Comparison of ENCODE assay signal across 9 mouse cellular contexts in the genomic region with DNA sequence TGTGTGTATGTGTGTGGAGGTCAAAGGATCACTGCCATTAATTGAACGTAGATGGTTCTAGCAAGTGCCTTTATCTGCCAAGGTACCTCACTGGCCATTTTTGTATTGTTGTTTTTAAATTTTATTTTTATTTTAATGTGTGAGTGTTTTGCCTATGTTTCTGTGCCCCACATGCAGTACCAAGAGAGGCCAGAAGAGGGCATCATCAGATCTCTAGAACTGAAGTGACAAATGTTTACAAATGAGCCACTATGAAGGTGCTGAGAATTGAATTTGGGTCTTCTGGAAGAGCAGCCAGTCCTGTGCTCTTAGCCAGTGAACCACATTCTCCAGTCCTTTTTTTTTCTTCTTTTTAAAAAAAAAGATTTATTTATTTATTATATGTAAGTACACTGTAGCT. TPM values are rescaled to one million over a fixed set of nuclear protein-coding genes. Genes with fewer than 3 reads are reported as not detected.
DNase-seq lines count a peak whose midpoint lies in the region; ATAC-seq and TF ChIP-seq lines count a peak whose summit lies in the region.
"Had no signal": no experiment of that assay in that cellular context is flagged by ENCODE, and none has a peak within 500 bp of the region (broad histone marks: within the 10 kb centered on the region; RNA-seq: fewer than 3 reads in every experiment).

No protein-coding gene starts in this region.

- H3K4me2 ChIP-seq in hindbrain, embryonic 16.5 days (ENCODE audit: low read length), result no peak overlapping the region
- no peak overlapping the region for H3K4me2 ChIP-seq in liver, postnatal 0 days (ENCODE audit: low read depth, low read length)
- H3K4me2 ChIP-seq: neural tube, embryonic 12.5 days had no signal

- H3K27me3 ChIP-seq in hindbrain, embryonic 10.5 days (ENCODE audit: insufficient read depth, poor library complexity, severe bottlenecking), result peaks cover 20% of the 10 kb centered on the region
- no peaks in the 10 kb centered on the region for H3K27me3 ChIP-seq in hindbrain, embryonic 16.5 days (replicated peaks; ENCODE audit: control insufficient read depth, insufficient read depth, low read length)
- H3K27me3 ChIP-seq in thymus, adult 2 months (ENCODE audit: control insufficient read depth, insufficient read depth, low read length), result no peaks in the 10 kb centered on the region
- H3K27me3 ChIP-seq in liver, postnatal 0 days (ENCODE audit: insufficient read depth, low read length), result no peaks in the 10 kb centered on the region
- H3K27me3 ChIP-seq: neural tube, embryonic 12.5 days had no signal

- H3K27ac ChIP-seq in hindbrain, embryonic 10.5 days, result no peak overlapping the region
- no peak overlapping the region for H3K27ac ChIP-seq in hindbrain, embryonic 16.5 days (ENCODE audit: low read depth, low read length)
- H3K27ac ChIP-seq in thymus, adult 2 months (ENCODE audit: control insufficient read depth, insufficient read depth, low read length), result no peak overlapping the region
- H3K27ac ChIP-seq in liver, postnatal 0 days (ENCODE audit: low read depth), result no peak overlapping the region
- H3K27ac ChIP-seq: neural tube, embryonic 12.5 days had no signal

- H3K36me3 ChIP-seq in hindbrain, embryonic 10.5 days, result no peaks in the 10 kb centered on the region
- H3K36me3 ChIP-seq in hindbrain, embryonic 16.5 days (ENCODE audit: control insufficient read depth, insufficient read depth, low read length), result no peaks in the 10 kb centered on the region
- H3K36me3 ChIP-seq in thymus, adult 2 months (ENCODE audit: control insufficient read depth, insufficient read depth, low read length), result no peaks in the 10 kb centered on the region
- H3K36me3 ChIP-seq in liver, postnatal 0 days (replicated peaks; ENCODE audit: insufficient read depth, low read length), result no peaks in the 10 kb centered on the region
- H3K36me3 ChIP-seq: neural tube, embryonic 12.5 days had no signal

- H3K4me3 ChIP-seq in hindbrain, embryonic 10.5 days, result no peak overlapping the region
- H3K4me3 ChIP-seq in hindbrain, embryonic 16.5 days (ENCODE audit: low read length), result no peak overlapping the region
- no peak overlapping the region for H3K4me3 ChIP-seq in thymus, adult 2 months (ENCODE audit: control insufficient read depth, insufficient read depth, low read length)
- H3K4me3 ChIP-seq in liver, postnatal 0 days (ENCODE audit: low read depth, low read length), result no peak overlapping the region
- H3K4me3 ChIP-seq: neural tube, embryonic 12.5 days had no signal

- TF ChIP-seq EP300 in liver, postnatal 0 days (IDR thresholded peaks at IDR 0.05; ENCODE audit: low read depth), result no peak

- peaks cover 6% of the 10 kb centered on the region; the same call in 1 of the 2 replicates for H3K4me1 ChIP-seq in hindbrain, embryonic 10.5 days (replicated peaks)
- H3K4me1 ChIP-seq in hindbrain, embryonic 16.5 days (ENCODE audit: control insufficient read depth, insufficient read depth, low read depth, low read length), result peaks cover 4% of the 10 kb centered on the region
- H3K4me1 ChIP-seq in thymus, adult 2 months (replicated peaks; ENCODE audit: control insufficient read depth, insufficient read depth, low read length), result peaks cover 4% of the 10 kb centered on the region; the same call in 1 of the 2 replicates
- peaks cover 4% of the 10 kb centered on the region; the same call in 1 of the 2 replicates for H3K4me1 ChIP-seq in liver, postnatal 0 days (ENCODE audit: insufficient read depth)
- H3K4me1 ChIP-seq: neural tube, embryonic 12.5 days had no signal

- no peak for TF ChIP-seq POLR2A in thymus, adult 2 months (IDR thresholded peaks at IDR 0.05; ENCODE audit: control insufficient read depth, extremely low read depth, insufficient read depth, low read length, poor library complexity)

- DNase-seq in hindbrain, embryonic 10.5 days (ENCODE audit: low spot score), result peak; percentile 54
- peak; percentile 70 for DNase-seq in thymus, adult 2 months
- no peak for DNase-seq in thymus, adult 18-20 months
- DNase-seq in c-Kit-positive CD71-positive TER-119-positive erythroid progenitor cells, embryonic 14.5 days (ENCODE audit: low spot score), result peak; percentile 63
- peak; percentile 74 for DNase-seq in liver, postnatal 0 days
- DNase-seq in thymus, postnatal 10 days (ENCODE audit: low spot score in 2 of 2), result peak; percentile 48 to 75
- no peak for DNase-seq in urinary bladder, postnatal 4 days (ENCODE audit: low spot score in 2 of 2)

- WGBS in hindbrain, embryonic 10.5 days, result 56% methylated on average over 1 of the region's 1 CpGs
- 59% methylated on average over 1 of the region's 1 CpGs for WGBS in hindbrain, embryonic 16.5 days
- 73% methylated on average over 1 of the region's 1 CpGs for WGBS in thymus, adult 2 months
- WGBS in liver, postnatal 0 days (ENCODE audit: insufficient replicate concordance), result 59% methylated on average over 1 of the region's 1 CpGs

- no peak overlapping the region for H3K9ac ChIP-seq in hindbrain, embryonic 16.5 days (ENCODE audit: low read depth, low read length)
- no peak overlapping the region for H3K9ac ChIP-seq in liver, postnatal 0 days (replicated peaks)
- H3K9ac ChIP-seq: neural tube, embryonic 12.5 days had no signal

- H3K9me3 ChIP-seq in hindbrain, embryonic 10.5 days, result no peaks in the 10 kb centered on the region
- H3K9me3 ChIP-seq in hindbrain, embryonic 16.5 days (ENCODE audit: control insufficient read depth, low read length), result no peaks in the 10 kb centered on the region
- H3K9me3 ChIP-seq in liver, postnatal 0 days (ENCODE audit: low read length), result no peaks in the 10 kb centered on the region
- H3K9me3 ChIP-seq: neural tube, embryonic 12.5 days had no signal

- no peak for ATAC-seq in hindbrain, embryonic 16.5 days
- ATAC-seq in liver, postnatal 0 days, result no peak

- no peak for TF ChIP-seq CTCF in thymus, adult 2 months (IDR thresholded peaks at IDR 0.05; ENCODE audit: borderline replicate concordance, control insufficient read depth, extremely low read depth, insufficient read depth, low read length, poor library complexity)
- TF ChIP-seq CTCF in liver, postnatal 0 days (IDR thresholded peaks at IDR 0.05; ENCODE audit: low read depth), result peak; percentile 81

RNA-seq across cellular contexts. Expression of gene Ssc4d, which starts 5.5 kb away (rescaled TPM):
- polyA plus RNA-seq in hindbrain, embryonic 10.5 days (2016; fragmentation: Nextera tagmentation; extraction: Ambion mirVana), result 1.3 and 1.6 TPM in 2 replicates
- 2.9 and 3.4 TPM in 2 replicates for polyA plus RNA-seq in hindbrain, embryonic 16.5 days (2015; fragmentation: Nextera tagmentation; extraction: Ambion mirVana)
- 3.9 and 4.7 TPM in 2 replicates for polyA plus RNA-seq in thymus, adult 2 months (2012; rRNA removed)
- polyA plus RNA-seq in liver, postnatal 0 days (2015; fragmentation: Nextera tagmentation; extraction: Ambion mirVana), result 1.7 and 1.9 TPM in 2 replicates

RNA-seq across cellular contexts. Expression of gene Zp3, which starts 11.1 kb away (rescaled TPM):
- not detected in 2 replicates for polyA plus RNA-seq in hindbrain, embryonic 10.5 days (2016; fragmentation: Nextera tagmentation; extraction: Ambion mirVana)
- 0.15 TPM in 1 of 2 replicates, not detected in the other for polyA plus RNA-seq in hindbrain, embryonic 16.5 days (2015; fragmentation: Nextera tagmentation; extraction: Ambion mirVana)
- 0.52 and 1.1 TPM in 2 replicates for polyA plus RNA-seq in thymus, adult 2 months (2012; rRNA removed)
- not detected in 2 replicates for polyA plus RNA-seq in liver, postnatal 0 days (2015; fragmentation: Nextera tagmentation; extraction: Ambion mirVana)
- polyA plus RNA-seq: neural tube, embryonic 12.5 days had no signal

RNA-seq across cellular contexts. Expression of gene Dtx2, which starts 25.8 kb away (rescaled TPM):
- polyA plus RNA-seq in hindbrain, embryonic 10.5 days (2016; fragmentation: Nextera tagmentation; extraction: Ambion mirVana), result 34.8 and 38.1 TPM in 2 replicates
- polyA plus RNA-seq in hindbrain, embryonic 16.5 days (2015; fragmentation: Nextera tagmentation; extraction: Ambion mirVana), result 22.9 and 28.6 TPM in 2 replicates
- 75.3 and 78.8 TPM in 2 replicates for polyA plus RNA-seq in thymus, adult 2 months (2012; rRNA removed)
- polyA plus RNA-seq in liver, postnatal 0 days (2015; fragmentation: Nextera tagmentation; extraction: Ambion mirVana), result 4.8 and 4.9 TPM in 2 replicates

RNA-seq across cellular contexts. Expression of gene Ywhag, which starts 34.4 kb away (rescaled TPM):
- polyA plus RNA-seq in hindbrain, embryonic 10.5 days (2016; fragmentation: Nextera tagmentation; extraction: Ambion mirVana), result 274 and 348 TPM in 2 replicates
- polyA plus RNA-seq in hindbrain, embryonic 16.5 days (2015; fragmentation: Nextera tagmentation; extraction: Ambion mirVana), result 996 and 1,023 TPM in 2 replicates
- 56.5 and 73.5 TPM in 2 replicates for polyA plus RNA-seq in thymus, adult 2 months (2012; rRNA removed)
- 56.7 and 66.8 TPM in 2 replicates for polyA plus RNA-seq in liver, postnatal 0 days (2015; fragmentation: Nextera tagmentation; extraction: Ambion mirVana)

Comparison
In these comparisons a context has a peak if more than half of its experiments do, and no peak if none do; other contexts are left out.
1. DNase-seq: peak in hindbrain, embryonic 10.5 days (single experiment), thymus, adult 2 months (single experiment), c-Kit-positive CD71-positive TER-119-positive erythroid progenitor cells, embryonic 14.5 days (single experiment), liver, postnatal 0 days (single experiment) and thymus, postnatal 10 days (2 of 2); none in thymus, adult 18-20 months (0 of 2) and urinary bladder, postnatal 4 days (0 of 2).